ENCODE assay signal across 8 mouse cellular contexts in the genomic region with DNA sequence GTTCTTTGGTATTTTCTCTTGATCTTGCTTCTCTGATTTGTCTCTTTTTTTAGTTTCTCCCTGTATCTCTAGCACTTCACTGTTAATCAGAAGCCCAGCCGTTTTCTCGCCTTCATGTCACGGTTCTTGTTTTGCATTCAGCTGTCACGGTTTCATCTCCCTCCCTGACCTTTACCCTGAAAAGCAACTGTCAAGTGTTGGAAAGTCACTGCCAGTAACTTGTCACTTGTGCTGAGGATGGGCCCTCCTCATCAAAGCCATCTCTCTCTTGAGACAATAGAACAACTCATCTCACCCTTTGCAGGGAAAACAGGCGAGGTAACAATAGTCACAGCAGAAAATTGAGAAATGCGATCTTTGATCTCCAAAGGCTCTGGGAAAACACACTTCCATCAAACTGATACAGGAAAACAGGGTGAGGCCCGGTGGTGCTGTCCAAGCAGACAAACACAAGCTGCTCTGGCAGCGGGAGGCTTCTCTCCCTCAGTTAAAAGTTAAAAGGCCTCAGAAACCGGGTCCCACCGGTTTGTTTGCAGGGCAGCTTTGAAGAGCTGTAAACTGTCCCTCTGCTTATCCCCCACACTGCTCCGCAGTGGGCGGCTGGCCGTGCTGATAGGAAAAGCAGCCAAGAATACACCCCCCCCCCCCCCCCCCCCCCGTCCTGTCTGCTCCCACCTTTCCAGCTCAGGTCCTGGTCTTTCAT.
DNase-seq lines count a peak whose midpoint lies in the region; ATAC-seq and TF ChIP-seq lines count a peak whose summit lies in the region.

No protein-coding gene starts in this region.

- H3K27me3 ChIP-seq in lung, embryonic 14.5 days (ENCODE audit: insufficient read depth, low read length), result no peaks in the 10 kb centered on the region
- H3K27me3 ChIP-seq in forebrain, embryonic 10.5 days (ENCODE audit: poor library complexity, severe bottlenecking), result peaks cover 4% of the 10 kb centered on the region
- no peaks in the 10 kb centered on the region for H3K27me3 ChIP-seq in neural tube, embryonic 11.5 days (ENCODE audit: control insufficient read depth, insufficient read depth, low read length)

- ATAC-seq in lung, embryonic 14.5 days (ENCODE audit: insufficient read depth), result peak; percentile 33; the same call in 1 of the 2 replicates
- ATAC-seq in neural tube, embryonic 11.5 days (ENCODE audit: insufficient read depth, low FRiP score, low TSS enrichment), result 0 out of 2 replicates have a peak, but pooled peaks have one; percentile 32
- ATAC-seq in monocyte, adult 5-6 weeks (replicated peaks; ENCODE audit: insufficient number of reproducible peaks, low FRiP score, low TSS enrichment, poor library complexity, severe bottlenecking), result no peak

- H3K4me2 ChIP-seq in lung, embryonic 14.5 days, result peak overlapping the region; percentile 7; the same call in 1 of the 2 replicates
- no peak overlapping the region for H3K4me2 ChIP-seq in neural tube, embryonic 11.5 days (ENCODE audit: low read depth)

- no peaks in the 10 kb centered on the region for H3K36me3 ChIP-seq in lung, embryonic 14.5 days (ENCODE audit: insufficient read depth)
- H3K36me3 ChIP-seq in forebrain, embryonic 10.5 days (replicated peaks), result no peaks in the 10 kb centered on the region
- no peaks in the 10 kb centered on the region for H3K36me3 ChIP-seq in neural tube, embryonic 11.5 days (ENCODE audit: control insufficient read depth, insufficient read depth, low read length)

- intact Hi-C loops in left cerebral cortex, postnatal 25 days (cut with DNase I), result no loop called here

- no peak overlapping the region for H3K4me3 ChIP-seq in lung, embryonic 14.5 days (ENCODE audit: low read depth, low read length)
- H3K4me3 ChIP-seq in forebrain, embryonic 10.5 days, result no peak overlapping the region
- no peak overlapping the region for H3K4me3 ChIP-seq in neural tube, embryonic 11.5 days (ENCODE audit: low read depth, low read length)

- H3K9ac ChIP-seq in lung, embryonic 14.5 days, result no peak overlapping the region
- no peak overlapping the region for H3K9ac ChIP-seq in neural tube, embryonic 11.5 days (ENCODE audit: low read length)

- TF ChIP-seq CTCF in lung, embryonic 14.5 days (IDR thresholded peaks at IDR 0.05; ENCODE audit: low read depth), result no peak

- no peaks in the 10 kb centered on the region for H3K9me3 ChIP-seq in lung, embryonic 14.5 days (ENCODE audit: low read depth, low read length)
- no peaks in the 10 kb centered on the region for H3K9me3 ChIP-seq in forebrain, embryonic 10.5 days
- no peaks in the 10 kb centered on the region for H3K9me3 ChIP-seq in neural tube, embryonic 11.5 days (ENCODE audit: control insufficient read depth, low read length)

- H3K27ac ChIP-seq in lung, embryonic 14.5 days (ENCODE audit: low read depth), result peak overlapping the region; percentile 12; the same call in 1 of the 2 replicates
- H3K27ac ChIP-seq in forebrain, embryonic 10.5 days, result peak overlapping the region; percentile 48
- H3K27ac ChIP-seq in neural tube, embryonic 11.5 days (ENCODE audit: low read depth, low read length), result no peak overlapping the region

- DNase-seq in lung, embryonic 14.5 days, result peak; percentile 49
- no peak for DNase-seq in lung, postnatal 4 days
- no peak for DNase-seq in forebrain, embryonic 10.5 days (ENCODE audit: extremely low spot score, low spot score)
- DNase-seq in liver, result peak; percentile 75
- DNase-seq in neural tube, embryonic 11.5 days (ENCODE audit: low spot score), result no peak
- DNase-seq in left cerebral cortex, postnatal 25 days (ENCODE audit: low spot score in 2 of 2), result no peak
- no peak for DNase-seq in ovary, adult 18-20 months (ENCODE audit: low spot score)

- WGBS in lung, embryonic 14.5 days, result 6% methylated on average over 13 of the region's 14 CpGs
- 15% methylated on average over 12 of the region's 14 CpGs for WGBS in forebrain, embryonic 10.5 days
- WGBS in neural tube, embryonic 11.5 days, result 5% methylated on average over 13 of the region's 14 CpGs

- 0 out of 2 replicates have a peak, but pooled peaks cover 10% of the 10 kb centered on the region for H3K4me1 ChIP-seq in lung, embryonic 14.5 days (ENCODE audit: insufficient read depth)
- peaks cover 39% of the 10 kb centered on the region for H3K4me1 ChIP-seq in forebrain, embryonic 10.5 days
- H3K4me1 ChIP-seq in neural tube, embryonic 11.5 days (ENCODE audit: control insufficient read depth, insufficient read depth, low read length), result no peaks in the 10 kb centered on the region

Comparison
In these comparisons a context has a peak if more than half of its experiments do, and no peak if none do; other contexts are left out.
1. DNase-seq: peak in lung, embryonic 14.5 days (single experiment) and liver (single experiment); none in lung, postnatal 4 days (0 of 2), forebrain, embryonic 10.5 days (single experiment), neural tube, embryonic 11.5 days (single experiment), left cerebral cortex, postnatal 25 days (0 of 2) and ovary, adult 18-20 months (single experiment).